Mouse (Mus musculus): ENCODE data around the gene Gadd45gip1.

Gene Gadd45gip1

DNA sequence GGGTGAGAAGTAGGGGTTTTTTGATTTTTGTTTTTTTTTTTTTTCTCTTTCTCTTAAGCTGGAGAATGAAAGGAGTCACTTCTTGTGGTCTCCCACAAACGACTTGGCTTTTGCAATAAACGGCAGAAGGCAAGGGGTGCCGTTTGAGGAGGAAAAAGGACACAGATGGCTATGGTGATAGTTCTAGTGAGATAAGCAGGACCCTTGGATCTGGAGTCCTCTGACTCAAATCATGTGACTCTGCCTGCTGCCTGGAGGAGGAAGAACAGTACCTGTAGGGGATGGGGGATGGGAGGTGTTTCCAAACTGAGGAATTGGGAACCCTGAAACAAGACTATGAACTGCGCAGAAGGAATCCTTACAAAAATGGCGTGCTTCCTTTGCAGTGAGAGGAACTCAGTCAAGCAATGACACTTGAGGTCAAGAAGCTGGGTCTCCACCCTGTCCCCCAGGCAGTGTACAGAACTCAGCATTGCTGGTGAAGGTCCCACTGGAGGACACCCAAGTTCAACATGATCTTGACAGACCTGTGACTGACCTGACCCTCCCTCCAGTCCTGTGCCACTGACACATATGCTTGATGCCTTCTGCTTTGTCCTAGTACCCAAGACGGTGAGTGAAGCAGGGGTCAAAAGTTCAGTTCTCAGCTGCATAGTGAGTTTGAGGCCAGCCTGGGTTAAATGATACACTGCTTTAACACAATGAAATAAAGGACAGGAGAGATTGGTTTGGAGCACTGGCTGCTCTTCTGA lies 16.5 kb downstream of the Gadd45gip1 start:
- DNase-seq (ENCODE audit: low spot score) = peak; percentile 18

- DNase-seq (ENCODE audit: low spot score) = no peak
Measured at GRCm38 (mm10) chr8:84856434-84856833, 25.1 kb downstream of the Gadd45gip1 start.

DNA sequence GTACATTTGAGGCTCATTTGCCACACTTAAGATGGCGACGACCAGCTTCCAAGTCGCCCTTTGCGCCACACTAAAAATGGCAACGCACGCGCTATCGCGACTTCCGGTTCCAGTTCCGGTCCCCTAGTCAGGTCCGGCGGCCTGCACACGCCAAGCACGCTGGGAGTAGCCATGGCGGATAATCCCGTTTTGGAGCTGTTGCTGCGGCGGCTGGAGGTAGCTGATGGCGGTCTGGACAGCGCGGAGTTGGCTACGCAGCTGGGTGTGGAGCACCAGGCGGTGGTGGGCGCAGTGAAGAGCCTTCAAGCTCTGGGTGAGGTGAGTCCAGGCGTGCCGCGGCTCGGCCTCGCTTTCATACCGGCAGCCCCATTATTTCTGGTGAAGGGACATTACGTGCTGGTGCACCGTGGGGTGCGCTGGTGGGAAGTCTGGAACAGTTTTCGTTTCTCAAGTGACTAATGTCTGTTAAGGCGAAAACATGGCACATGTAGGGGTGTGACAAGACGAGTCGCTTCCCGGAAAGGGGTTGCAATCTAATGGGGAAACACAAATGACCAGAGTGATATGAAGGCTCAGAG lies 25.6 kb downstream of the Gadd45gip1 start, which contains the start of gene Farsa:
Farsa (plus strand) TSS at position 126 of the 578 bp plus-strand sequence.
- DNase-seq (ENCODE audit: low spot score) = peak; percentile 94

- DNase-seq (ENCODE audit: low spot score) = peak; percentile 81
Measured at GRCm38 (mm10) chr8:84871376-84872308, 40.3 kb downstream of the Gadd45gip1 start, which contains the start of gene Syce2. TSS of gene Syce2 (plus strand) at chr8:84872111.

DNA sequence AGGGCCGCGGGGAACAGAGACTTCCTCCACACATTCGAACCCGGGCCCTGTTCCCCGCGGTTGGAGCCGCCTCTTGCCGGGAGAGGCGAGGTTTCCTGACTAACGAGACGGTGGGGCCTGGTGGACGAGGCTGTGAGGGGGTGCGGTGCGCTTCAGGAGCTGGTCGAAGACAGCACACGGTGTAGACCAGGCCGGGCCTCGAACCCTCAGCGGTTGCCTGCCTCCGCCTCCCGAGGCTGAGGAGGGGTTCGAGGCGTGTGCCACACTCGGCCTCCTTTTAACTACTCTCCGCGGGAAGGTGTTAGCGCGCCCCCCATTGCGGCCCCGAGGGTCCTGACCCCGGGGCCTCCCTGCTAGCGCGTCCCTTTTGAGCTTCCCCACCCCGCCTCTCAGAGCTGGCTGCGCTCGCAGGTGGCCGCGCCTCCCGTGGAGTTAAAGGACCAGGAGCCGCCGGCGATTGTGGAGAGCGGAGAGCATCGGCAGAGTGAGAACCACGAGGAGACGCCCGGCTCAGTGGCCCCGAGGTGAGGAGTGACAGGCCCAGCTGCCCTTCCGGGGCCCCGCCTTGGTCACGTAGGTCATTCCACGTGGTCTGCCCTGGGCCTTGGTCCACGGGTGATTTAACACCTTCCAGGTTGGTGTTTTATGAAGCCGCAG lies 41.1 kb downstream of the Gadd45gip1 start:
- DNase-seq (ENCODE audit: low spot score) = peak; percentile 12

DNA sequence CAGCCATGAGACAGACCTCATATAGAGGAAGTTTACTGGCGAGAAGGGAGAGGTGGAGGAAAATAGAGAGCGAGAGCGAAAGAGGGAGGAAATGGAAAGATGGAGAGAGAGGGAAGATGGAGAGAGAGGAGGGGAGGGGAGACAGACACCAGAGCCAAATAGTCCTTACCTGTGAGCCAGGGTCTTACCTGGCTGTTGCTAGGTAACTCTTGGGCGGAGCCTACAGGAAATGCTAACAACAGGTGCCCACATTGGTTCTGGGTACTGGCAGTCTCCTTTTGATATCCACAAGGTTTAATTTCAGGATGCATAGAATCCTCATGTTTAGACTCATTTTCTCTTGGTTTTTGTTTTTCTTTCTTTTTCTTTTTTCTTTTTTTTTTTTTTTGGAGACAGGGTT lies 41.7 kb downstream of the Gadd45gip1 start:
- DNase-seq (ENCODE audit: low spot score) = no peak

- DNase-seq (ENCODE audit: low spot score) = no peak
Measured at GRCm38 (mm10) chr8:84874339-84874738, 43.0 kb downstream of the Gadd45gip1 start.

DNA sequence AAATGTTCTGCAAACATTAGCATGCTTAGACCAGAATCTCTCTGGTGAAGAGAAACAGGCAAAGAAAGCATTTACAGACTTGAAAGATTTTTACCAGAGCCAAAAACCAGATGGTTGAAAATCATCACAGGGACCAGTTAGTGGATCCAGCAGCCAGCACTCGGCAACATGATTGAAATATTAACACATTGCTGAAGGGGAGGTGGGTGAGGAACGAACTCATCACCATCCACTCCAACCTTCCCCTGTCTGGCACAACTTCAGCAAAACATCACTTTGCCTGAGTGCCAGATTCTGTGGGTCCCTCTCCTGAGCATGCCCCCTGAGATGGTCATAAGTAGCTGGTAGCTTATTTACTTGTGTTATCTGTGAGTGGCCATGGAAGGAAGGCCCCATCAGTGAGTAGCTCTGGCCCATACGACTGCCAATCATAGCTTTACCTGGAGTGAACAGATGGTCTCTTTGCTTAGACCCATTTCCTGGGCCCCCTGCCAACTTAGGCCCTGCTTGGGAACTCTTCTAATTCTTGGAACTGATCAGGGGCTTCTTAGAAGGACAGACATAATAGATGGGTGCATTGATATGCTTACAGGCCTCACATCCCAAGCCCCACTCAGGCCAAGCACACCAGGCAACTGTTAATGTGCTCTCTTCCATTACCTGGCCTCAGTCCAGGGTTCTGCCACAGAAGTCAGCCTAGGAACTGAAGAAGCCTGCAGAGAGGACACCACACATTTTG lies 46.1 kb downstream of the Gadd45gip1 start:
- DNase-seq (ENCODE audit: low spot score) = no peak

- no peak for DNase-seq (ENCODE audit: low spot score)
Measured at GRCm38 (mm10) chr8:84878915-84879314, 47.6 kb downstream of the Gadd45gip1 start.

- DNase-seq (ENCODE audit: low spot score) = no peak
Measured at GRCm38 (mm10) chr8:84884728-84885127, 53.4 kb downstream of the Gadd45gip1 start.

Data from lung, postnatal 25 days (tissue).